In genomic region chr2:163939522-163939921, GRCm38 (mm10) we compare ENCODE assay signal across 7 mouse cellular contexts. TPM values are rescaled to one million over a fixed set of nuclear protein-coding genes. Genes with fewer than 3 reads are reported as not detected.
DNase-seq lines count a peak whose midpoint lies in the region; TF ChIP-seq lines count a peak whose summit lies in the region.

No protein-coding gene starts in this region.

- no peaks in the 10 kb centered on the region for H3K79me2 ChIP-seq in MEL (ENCODE audit: control insufficient read depth, insufficient read depth, low read length, poor library complexity)

- TF ChIP-seq POLR2A in MEL (IDR thresholded peaks at IDR 0.05; ENCODE audit: control insufficient read depth in 1 of 2, insufficient read depth in 1 of 2, low read depth in 1 of 2, low read length in 2 of 2, poor library complexity in 1 of 2) = no peak

- H3K4me3 ChIP-seq in MEL (ENCODE audit: control insufficient read depth in 1 of 2, insufficient read depth in 1 of 2, low read depth in 2 of 2, low read length in 2 of 2) = no peak overlapping the region

- no peak for TF ChIP-seq RAD21 in MEL (IDR thresholded peaks at IDR 0.05; ENCODE audit: low read depth, low read length)

- no peak for TF ChIP-seq CTCF in MEL (IDR thresholded peaks at IDR 0.05 in 2 of 3, conservative IDR thresholded peaks at IDR 0.05 in 1 of 3; ENCODE audit: control insufficient read depth in 1 of 3, insufficient read depth in 1 of 3, low read depth in 2 of 3, low read length in 3 of 3, poor library complexity in 1 of 3, severe bottlenecking in 1 of 3)

- intact Hi-C loops in heart, postnatal 25 days (cut with DNase I) = no loop called here

- no peak overlapping the region for H3K9ac ChIP-seq in MEL (ENCODE audit: control insufficient read depth, low read depth, low read length, poor library complexity, severe bottlenecking)

- H3K27ac ChIP-seq in MEL (ENCODE audit: control insufficient read depth, low read depth, low read length) = no peak overlapping the region

- peak; percentile 14 for DNase-seq in MEL (ENCODE audit: low read depth, low spot score)
- DNase-seq in adrenal gland, adult 2 months = peak; percentile 93
- peak; percentile 32 to 65 for DNase-seq in frontal cortex, adult 2 months (ENCODE audit: extremely low spot score in 1 of 2, low spot score in 1 of 2)
- peak; percentile 21 for DNase-seq in heart, postnatal 25 days (ENCODE audit: low spot score)
- DNase-seq in yolk sac, embryonic 10.5 days (ENCODE audit: low spot score) = no peak
- no peak for DNase-seq in c-Kit-positive CD71-positive TER-119-positive erythroid progenitor cells, embryonic 14.5 days (ENCODE audit: low spot score)
- no peak for DNase-seq in thymus, postnatal 4 days

- H3K4me1 ChIP-seq in MEL (ENCODE audit: control insufficient read depth in 1 of 2, insufficient read depth in 2 of 2, low read length in 2 of 2) = no peaks in the 10 kb centered on the region

- no peaks in the 10 kb centered on the region for H3K9me3 ChIP-seq in MEL (replicated peaks; ENCODE audit: insufficient read depth, low read length)

- H3K36me3 ChIP-seq in MEL (ENCODE audit: control insufficient read depth in 1 of 2, insufficient read depth in 2 of 2, low read length in 2 of 2) = no peaks in the 10 kb centered on the region; a peak in 1 of 4 replicates

- H3K27me3 ChIP-seq in MEL (ENCODE audit: control insufficient read depth in 1 of 2, insufficient read depth in 2 of 2, low read length in 2 of 2) = peaks cover 6 to 10% of the 10 kb centered on the region in 2 experiments

- TF ChIP-seq EP300 in MEL (IDR thresholded peaks at IDR 0.05; ENCODE audit: low read depth in 1 of 2, low read length in 2 of 2) = no peak

TF ChIP-seq in MEL, 35 proteins besides CTCF, POLR2A, EP300 and RAD21:
- TF ChIP-seq CHD2 (IDR thresholded peaks at IDR 0.05; ENCODE audit: low read length) (no peak), E2F4 (IDR thresholded peaks at IDR 0.05; ENCODE audit: borderline replicate concordance, low read depth, low read length) (no peak), MAX (IDR thresholded peaks at IDR 0.05; ENCODE audit: low read length) (no peak), BHLHE40 (IDR thresholded peaks at IDR 0.05; ENCODE audit: borderline replicate concordance, low read depth, low read length) (no peak), NRF1 (IDR thresholded peaks at IDR 0.05; ENCODE audit: insufficient read depth, low read depth, low read length, poor library complexity, severe bottlenecking) (no peak), ZNF384 (IDR thresholded peaks at IDR 0.05; ENCODE audit: low read depth, low read length) (no peak), ZKSCAN1 (IDR thresholded peaks at IDR 0.05; ENCODE audit: low read depth, low read length) (no peak), MXI1 (IDR thresholded peaks at IDR 0.05; ENCODE audit: low read depth, low read length) (no peak), USF2 (IDR thresholded peaks at IDR 0.05; ENCODE audit: borderline replicate concordance in 1 of 2, insufficient read depth in 1 of 2, low read depth in 1 of 2, low read length in 2 of 2) (no peak), ELF1 (IDR thresholded peaks at IDR 0.05; ENCODE audit: low read depth, low read length) (no peak), POLR2AphosphoS2 (IDR thresholded peaks at IDR 0.05; ENCODE audit: low read length) (no peak), CHD1 (IDR thresholded peaks at IDR 0.05; ENCODE audit: low read depth, low read length) (no peak), POLR2AphosphoS5 (IDR thresholded peaks at IDR 0.05; ENCODE audit: borderline replicate concordance, low read depth, low read length) (no peak), KAT2A (conservative IDR thresholded peaks at IDR 0.05; ENCODE audit: low read depth, low read length) (no peak)

RNA-seq across cellular contexts. Expression of gene Rims4, which starts 21.0 kb away (rescaled TPM):
- total RNA-seq in MEL (2012; rRNA removed) = not detected in 2 replicates
- polyA plus RNA-seq in MEL (2012; ENCODE audit: insufficient read depth in 1 of 2, insufficient read length in 2 of 2, low read depth in 1 of 2, low replicate concordance in 2 of 2, missing spikeins in 1 of 2) = not detected
- total RNA-seq in adrenal gland, adult 2 months (2021) = 100 to 1,000 TPM in 1 of 2 experiments, 10 to 100 TPM in 1; 89.5 to 154 TPM
- polyA plus RNA-seq in adrenal gland, adult 2 months (2012; rRNA removed) = 36.4 and 60.2 TPM in 2 replicates
- polyA plus RNA-seq in frontal cortex, adult 2 months (2012; rRNA removed) = 28.5 and 32.3 TPM in 2 replicates
- total RNA-seq in heart, postnatal 25 days (2021) = under 1 TPM; 0.31 to 0.39 TPM

RNA-seq across cellular contexts. Expression of gene Ywhab, which starts 55.2 kb away (rescaled TPM):
- total RNA-seq in MEL (2012; rRNA removed) = 71.4 and 76.3 TPM in 2 replicates
- polyA plus RNA-seq in MEL (2012; ENCODE audit: insufficient read depth in 1 of 2, insufficient read length in 2 of 2, low read depth in 1 of 2, low replicate concordance in 2 of 2, missing spikeins in 1 of 2) = 100 to 1,000 TPM; 179 to 717 TPM
- total RNA-seq in adrenal gland, adult 2 months (2021) = 100 to 1,000 TPM; 260 to 298 TPM
- 66.5 and 75.4 TPM in 2 replicates for polyA plus RNA-seq in adrenal gland, adult 2 months (2012; rRNA removed)
- polyA plus RNA-seq in frontal cortex, adult 2 months (2012; rRNA removed) = 291 and 293 TPM in 2 replicates
- total RNA-seq in heart, postnatal 25 days (2021) = 10 to 100 TPM; 74.3 to 82.2 TPM

Comparison
In these comparisons a context has a peak if more than half of its experiments do, and no peak if none do; other contexts are left out.
1. DNase-seq: peak in MEL (single experiment), adrenal gland, adult 2 months (single experiment), frontal cortex, adult 2 months (2 of 2) and heart, postnatal 25 days (single experiment); none in yolk sac, embryonic 10.5 days (single experiment), c-Kit-positive CD71-positive TER-119-positive erythroid progenitor cells, embryonic 14.5 days (single experiment) and thymus, postnatal 4 days (single experiment).
2. RNA of gene Rims4, which starts 21.0 kb away (total RNA-seq): 89.5 to 154 TPM in adrenal gland, adult 2 months; 0.31 to 0.39 TPM in heart, postnatal 25 days and not detected in MEL; every median in the first group is over 10 times any median in the second.